Mouse (Mus musculus) right cerebral cortex, postnatal 10 days (tissue): Measurements from ENCODE around the gene Pcdh20.

Source experiments
- DNase-seq, 2 experiments: peaks; one replicate each; pipeline ENCODE4 v3.0.0; 2021; ENCODE audit warnings: low spot score in 2 of 2

Pcdh20 gene

GRCm38 (mm10) chr14:88470495-88471434 is at the start of gene Pcdh20:
Gene Pcdh20 (minus strand): TSS chr14:88471396.
- DNase-seq, result peak; percentile 67 to 70

GRCm38 (mm10) chr14:88479909-88480308 is 8.7 kb upstream of the Pcdh20 start:
- peak in 1 of 2 experiments; percentile 26 for DNase-seq

GRCm38 (mm10) chr14:88469956-88470355 is 1.2 kb downstream of the Pcdh20 start:
- DNase-seq, result no peak

GRCm38 (mm10) chr14:88469361-88469760 is 1.8 kb downstream of the Pcdh20 start:
- DNase-seq, result peak; percentile 30

GRCm38 (mm10) chr14:88466416-88466815 is 4.8 kb downstream of the Pcdh20 start:
- peak; percentile 45 to 63 for DNase-seq

- DNase-seq, result no peak
These were observed 6.8 kb downstream of the Pcdh20 start for GRCm38 (mm10) chr14:88464356-88464755.

GRCm38 (mm10) chr14:88463357-88463756 is 7.8 kb downstream of the Pcdh20 start:
- no peak for DNase-seq

- DNase-seq, result no peak
These were observed 8.3 kb downstream of the Pcdh20 start for GRCm38 (mm10) chr14:88462944-88463343.

GRCm38 (mm10) chr14:88460705-88461104 is 10.5 kb downstream of the Pcdh20 start:
- no peak for DNase-seq

GRCm38 (mm10) chr14:88443304-88443703 is 27.9 kb downstream of the Pcdh20 start:
- no peak for DNase-seq

GRCm38 (mm10) chr14:88429393-88429792 is 41.8 kb downstream of the Pcdh20 start:
- no peak for DNase-seq

GRCm38 (mm10) chr14:88427370-88427769 is 43.8 kb downstream of the Pcdh20 start:
- DNase-seq, result no peak
